Mouse (Mus musculus): ENCODE measurements at regions not wholly inside any gene's neighbourhood (a gene's known extent, or its start where the extent isn't known, plus 50 kb on each side); places are given as distances from the start of the nearest gene placed in this dataset.

- no peak for DNase-seq (ENCODE audit: low spot score)
These were observed 206.7 kb downstream of the Arl4a start for GRCm38 (mm10) chr12:39831079-39831478.

- no peak for DNase-seq (ENCODE audit: low spot score)
These were observed 207.3 kb downstream of the Arl4a start for GRCm38 (mm10) chr12:39830530-39830929.

GRCm38 (mm10) chr12:39822671-39823070 lies 215.2 kb downstream of the Arl4a start:
- no peak for DNase-seq (ENCODE audit: low spot score)

GRCm38 (mm10) chr12:39801536-39801935 lies 236.3 kb downstream of the Arl4a start:
- no peak for DNase-seq (ENCODE audit: low spot score)

- DNase-seq (ENCODE audit: low spot score) = no peak
These were observed 240.0 kb downstream of the Arl4a start for GRCm38 (mm10) chr12:39797843-39798242.

- no peak for DNase-seq (ENCODE audit: low spot score)
These were observed 240.9 kb downstream of the Arl4a start for GRCm38 (mm10) chr12:39796939-39797338.

GRCm38 (mm10) chr12:39785026-39785425 lies 252.8 kb downstream of the Arl4a start:
- DNase-seq (ENCODE audit: low spot score) = no peak

- DNase-seq (ENCODE audit: low spot score) = no peak
These were observed 253.3 kb downstream of the Arl4a start for GRCm38 (mm10) chr12:39784532-39784931.

- DNase-seq (ENCODE audit: low spot score) = no peak
These were observed 261.7 kb downstream of the Arl4a start for GRCm38 (mm10) chr12:39776173-39776572.

GRCm38 (mm10) chr12:39766988-39767387 lies 270.8 kb downstream of the Arl4a start:
- DNase-seq (ENCODE audit: low spot score) = no peak

- no peak for DNase-seq (ENCODE audit: low spot score)
These were observed 274.3 kb downstream of the Arl4a start for GRCm38 (mm10) chr12:39763529-39763928.

GRCm38 (mm10) chr12:39761946-39762345 lies 275.9 kb downstream of the Arl4a start:
- DNase-seq (ENCODE audit: low spot score) = no peak

GRCm38 (mm10) chr12:39761326-39761725 lies 276.5 kb downstream of the Arl4a start:
- no peak for DNase-seq (ENCODE audit: low spot score)

GRCm38 (mm10) chr12:39757975-39758374 lies 279.9 kb downstream of the Arl4a start:
- no peak for DNase-seq (ENCODE audit: low spot score)

GRCm38 (mm10) chr12:39751850-39752249 lies 286.0 kb downstream of the Arl4a start:
- no peak for DNase-seq (ENCODE audit: low spot score)

GRCm38 (mm10) chr12:39742156-39743063 lies 295.4 kb downstream of the Arl4a start:
- DNase-seq (ENCODE audit: low spot score) = peak; percentile 80

- DNase-seq (ENCODE audit: low spot score) = peak; percentile 69
These were observed 296.6 kb downstream of the Arl4a start for GRCm38 (mm10) chr12:39741051-39741847.

- no peak for DNase-seq (ENCODE audit: low spot score)
These were observed 300.9 kb downstream of the Arl4a start for GRCm38 (mm10) chr12:39736966-39737365.

GRCm38 (mm10) chr12:39736097-39736920 lies 301.5 kb downstream of the Arl4a start:
- no peak for DNase-seq (ENCODE audit: low spot score)

- DNase-seq (ENCODE audit: low spot score) = no peak
These were observed 303.6 kb downstream of the Arl4a start for GRCm38 (mm10) chr12:39734176-39734575.

- DNase-seq (ENCODE audit: low spot score) = no peak
These were observed 306.6 kb downstream of the Arl4a start for GRCm38 (mm10) chr12:39731177-39731576.

GRCm38 (mm10) chr12:39729255-39729654 lies 308.6 kb downstream of the Arl4a start:
- no peak for DNase-seq (ENCODE audit: low spot score)
